Mouse (Mus musculus): ENCODE results near the gene Nol10.
A peak's percentile ranks its signal among the peaks of the same experiment; 100 is the strongest.
"Not testable (repeated sequence)": the region's sequence is repeated elsewhere in the genome, so short reads cannot be mapped to it uniquely, and the experiment has no call there.

Nol10 gene

DNA sequence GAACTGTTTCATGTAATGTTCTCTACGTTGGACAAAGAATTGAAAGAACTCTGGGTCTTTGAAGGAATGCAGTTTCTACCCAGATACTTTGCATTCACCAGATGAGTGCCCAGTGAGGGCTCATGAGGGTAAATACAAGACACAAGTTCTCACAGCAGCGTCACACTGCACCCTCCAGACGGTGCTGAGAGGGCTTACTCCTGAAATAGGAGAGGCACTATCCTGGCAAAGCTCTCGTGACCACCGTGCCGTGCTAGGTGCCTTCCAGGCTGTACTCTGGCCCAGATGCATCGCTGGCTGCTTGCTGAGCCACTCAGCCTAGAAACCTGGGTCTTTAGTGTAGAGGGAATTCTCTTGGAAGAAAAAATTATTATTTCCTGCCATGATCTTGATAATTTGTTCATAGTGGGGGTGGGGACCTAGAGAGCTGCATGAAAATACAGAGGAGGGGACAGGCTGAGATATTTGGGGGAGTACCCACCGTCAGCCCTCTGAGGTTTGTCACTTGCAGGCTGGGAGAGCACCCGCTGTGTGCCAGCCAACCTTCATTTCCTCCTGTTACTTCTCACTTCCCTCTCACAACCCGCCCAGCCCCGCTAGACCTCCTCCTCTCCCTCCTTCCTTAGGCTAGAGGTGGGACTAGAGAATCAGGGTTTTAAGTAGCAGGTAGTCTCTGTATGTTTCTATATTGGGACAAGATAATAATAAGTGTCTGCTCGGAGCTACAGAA is 63.7 kb downstream of the Nol10 start:
- DNase-seq = no peak

DNA sequence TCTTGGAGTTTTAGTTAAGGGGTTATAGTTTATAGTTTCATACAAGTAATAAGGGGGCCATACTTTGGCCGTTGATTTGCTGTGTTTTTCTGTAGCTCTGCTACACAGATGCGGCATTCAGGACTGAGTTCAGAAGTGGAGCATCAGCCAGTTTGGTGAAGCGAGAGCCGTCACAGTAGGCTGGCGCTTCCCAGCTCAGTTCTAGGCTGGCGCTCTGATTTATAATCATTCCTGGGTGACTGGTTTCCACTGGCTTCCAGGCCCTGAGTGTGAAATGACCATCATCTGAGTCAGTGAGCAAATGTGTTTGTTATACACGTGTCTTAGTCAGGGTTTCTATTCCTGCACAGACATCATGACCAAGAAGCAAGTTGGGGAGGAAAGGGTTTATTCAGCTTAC is 66.5 kb downstream of the Nol10 start:
- DNase-seq = no peak

DNA sequence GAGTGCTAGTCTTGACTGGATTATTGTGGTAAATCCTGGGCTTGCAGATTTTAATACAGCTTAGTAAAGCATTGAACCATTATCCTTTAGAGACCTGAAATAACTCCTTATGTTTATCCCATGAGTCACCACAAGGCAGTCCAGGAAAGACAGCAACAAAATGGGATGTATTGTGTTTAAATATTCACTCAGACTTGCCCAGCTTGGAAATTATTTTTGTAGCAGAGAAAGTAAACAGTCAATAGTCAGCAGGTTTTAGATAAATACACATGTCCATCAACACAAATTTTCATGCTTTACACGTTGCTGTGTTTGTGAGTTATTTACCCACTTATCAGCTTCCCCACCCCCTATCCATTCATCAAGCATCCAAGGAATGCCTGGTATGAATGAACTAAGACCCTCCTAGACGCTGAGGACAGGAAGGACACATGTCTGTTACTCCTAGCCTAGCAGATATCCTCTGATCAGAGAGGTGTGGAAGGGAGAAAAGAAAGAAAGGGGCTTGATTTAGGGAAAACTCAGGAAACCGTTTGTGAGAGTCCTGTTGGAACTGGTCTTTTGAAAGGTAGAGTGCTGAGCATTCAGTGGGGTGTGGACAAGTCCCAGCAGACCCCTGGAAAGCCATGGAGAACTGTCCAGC is 72.0 kb downstream of the Nol10 start:
- DNase-seq = no peak

DNA sequence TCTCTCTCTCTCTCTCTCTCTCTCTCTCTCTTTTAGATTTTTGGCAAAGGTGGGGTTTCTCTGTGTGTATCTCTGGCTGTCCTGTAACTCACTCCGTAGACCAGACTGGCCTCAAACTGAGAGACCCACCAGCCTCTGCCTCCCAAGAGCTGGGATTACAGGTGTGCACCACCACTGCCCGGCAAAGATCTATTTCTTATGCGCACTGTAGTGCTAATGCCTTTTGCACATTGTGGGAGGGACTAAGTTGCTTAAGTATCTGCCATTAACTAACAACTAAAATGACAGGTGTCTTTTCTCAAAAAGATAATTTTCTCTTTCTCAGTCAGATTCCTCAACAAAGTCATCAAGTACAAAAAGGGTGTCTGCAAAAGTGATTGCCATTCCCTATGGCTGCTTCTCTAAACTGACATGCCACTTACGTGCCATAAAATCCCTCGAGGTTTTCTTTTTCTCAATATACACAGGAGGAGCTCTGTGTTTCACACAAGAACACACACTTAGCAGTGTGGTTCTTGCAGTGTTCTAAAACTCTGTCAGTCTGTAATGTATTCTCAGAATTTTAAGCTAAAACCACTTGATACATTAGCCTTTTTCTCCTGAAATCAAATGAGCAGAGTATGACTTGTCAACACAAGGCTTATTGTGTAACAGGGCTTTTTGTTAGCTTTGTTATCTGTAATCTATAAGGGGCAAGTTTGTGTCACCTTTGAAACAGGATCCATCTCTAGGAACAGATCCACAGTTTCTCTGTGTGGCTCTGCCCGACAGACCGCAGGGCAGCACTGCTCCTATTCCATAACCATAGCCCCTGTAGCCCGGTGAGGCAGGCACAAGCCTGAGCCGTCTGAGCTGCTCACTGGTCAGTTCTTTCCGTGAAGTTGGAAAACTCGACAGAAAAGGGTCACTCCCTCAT is 77.3 kb downstream of the Nol10 start:
- no peak for DNase-seq

DNA sequence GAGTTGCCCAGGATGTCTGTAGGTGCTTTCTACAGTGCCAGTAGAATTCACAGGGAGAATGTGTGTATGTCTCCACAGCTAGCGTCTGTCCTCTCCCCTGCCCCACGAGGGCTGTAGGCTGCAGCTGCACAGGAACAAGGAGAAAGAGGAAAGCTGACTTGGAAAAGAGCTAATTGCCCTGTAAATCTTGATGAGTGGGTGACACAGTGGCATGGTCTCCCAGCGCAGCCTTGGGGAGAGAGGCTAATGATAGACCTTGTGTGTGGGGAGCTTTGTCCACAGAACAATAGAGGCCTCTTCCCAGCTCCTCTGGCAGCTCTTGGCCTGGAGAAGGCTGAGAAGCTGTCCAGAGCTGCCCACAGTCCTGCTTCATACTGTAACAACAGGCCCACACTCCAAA is 78.5 kb downstream of the Nol10 start:
- DNase-seq = no peak

DNA sequence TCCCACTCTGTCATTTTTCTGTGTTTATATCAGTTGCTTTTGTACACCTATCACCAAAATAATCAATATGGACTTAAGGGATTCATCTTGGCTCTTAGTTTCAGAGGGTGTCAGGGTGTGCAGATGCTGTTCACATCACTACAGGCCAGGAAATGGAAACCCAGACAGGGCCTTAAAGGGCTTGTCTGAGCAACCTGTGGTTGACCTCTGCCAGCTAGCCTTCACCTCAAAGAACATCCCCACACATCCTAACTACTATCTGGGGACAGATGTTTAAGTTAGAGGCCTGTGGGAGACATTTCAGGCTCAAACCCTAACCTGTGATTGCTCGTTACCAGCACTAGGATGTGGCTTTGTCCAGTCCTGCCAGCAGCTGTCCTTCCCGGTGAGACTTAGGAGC is 82.3 kb downstream of the Nol10 start:
- no peak for DNase-seq

DNA sequence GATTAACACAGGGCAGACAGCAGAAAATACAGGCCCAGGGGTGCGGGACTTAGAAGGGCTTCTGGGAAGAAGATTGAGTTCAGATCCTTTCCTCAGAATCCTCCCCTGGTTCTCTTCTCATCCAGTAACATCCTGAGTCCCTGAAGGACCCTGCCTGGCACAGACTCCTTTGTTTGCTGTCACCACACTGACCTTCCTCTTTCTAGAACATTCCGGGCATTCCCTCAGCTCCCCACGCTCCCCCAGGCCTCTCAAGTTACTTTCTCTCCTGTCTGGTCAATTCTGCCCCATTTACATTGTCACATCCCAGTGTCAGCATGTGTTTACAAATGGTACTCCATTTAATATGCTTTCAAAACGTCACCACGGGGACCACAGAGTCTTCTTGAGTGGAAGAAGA is 82.9 kb downstream of the Nol10 start:
- DNase-seq = no peak

DNA sequence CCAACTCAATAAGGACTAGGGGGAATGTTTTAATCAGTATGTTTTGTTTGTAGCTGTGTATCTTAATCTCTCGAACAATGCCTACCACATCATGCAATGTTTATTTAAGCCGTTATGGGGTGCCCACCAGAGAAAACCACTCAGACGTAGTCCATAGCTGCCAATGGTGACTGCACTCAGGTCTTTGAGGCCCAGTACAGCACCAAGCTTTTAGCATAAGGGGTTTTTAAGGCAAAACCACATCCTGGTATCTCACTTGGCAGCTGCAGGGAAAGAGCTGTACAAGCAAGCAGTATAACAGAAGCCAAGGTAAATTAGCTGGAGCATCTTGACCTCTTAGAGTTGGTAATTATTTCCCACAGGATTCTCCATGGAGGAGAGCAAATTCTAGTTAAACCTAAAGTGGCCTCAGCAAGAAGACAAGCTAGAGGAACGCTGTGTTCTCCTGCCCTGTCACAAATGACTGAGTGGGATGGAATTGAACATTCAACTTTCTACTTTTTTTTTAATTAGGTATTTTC is 83.6 kb downstream of the Nol10 start:
- no peak for DNase-seq

DNA sequence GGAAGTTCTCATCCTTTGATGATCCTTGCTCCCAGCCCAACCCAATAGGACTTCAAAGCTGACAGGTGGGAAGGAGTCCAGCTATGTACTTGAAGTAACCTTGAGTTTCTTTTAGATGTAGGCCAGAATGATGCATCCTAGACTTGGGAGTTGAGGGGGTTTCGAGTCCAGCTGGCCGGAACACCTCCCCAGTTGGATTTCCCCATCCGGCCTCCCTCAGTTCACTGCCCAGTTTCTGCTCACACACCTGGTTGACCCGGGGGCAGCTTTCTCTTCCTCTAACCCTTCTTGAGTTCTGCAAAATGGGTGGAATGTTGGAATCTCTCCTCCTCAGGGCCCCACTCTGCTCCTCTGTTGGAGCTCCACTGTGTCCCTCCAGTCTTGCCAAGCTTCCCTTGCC is 85.5 kb downstream of the Nol10 start:
- DNase-seq = no peak

DNA sequence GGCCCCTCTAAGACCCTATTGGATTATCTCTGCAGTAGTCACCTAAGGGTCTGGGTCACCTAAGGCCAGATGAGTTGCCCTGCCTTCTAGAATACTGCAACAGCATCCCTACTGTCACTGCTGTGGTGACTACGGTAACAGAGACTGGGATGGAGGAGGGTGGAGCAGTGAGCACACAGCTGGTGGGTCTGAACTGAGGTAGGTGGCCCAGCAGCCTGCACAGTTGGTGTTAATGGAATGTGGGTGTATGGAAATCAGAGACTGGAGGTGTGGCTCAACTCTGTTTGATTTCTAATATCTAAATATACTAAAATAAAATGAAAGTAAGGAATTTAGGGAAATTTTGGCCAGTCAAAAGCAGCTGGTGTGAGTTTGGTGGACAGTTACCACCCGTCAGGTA is 88.2 kb downstream of the Nol10 start:
- no peak for DNase-seq

DNA sequence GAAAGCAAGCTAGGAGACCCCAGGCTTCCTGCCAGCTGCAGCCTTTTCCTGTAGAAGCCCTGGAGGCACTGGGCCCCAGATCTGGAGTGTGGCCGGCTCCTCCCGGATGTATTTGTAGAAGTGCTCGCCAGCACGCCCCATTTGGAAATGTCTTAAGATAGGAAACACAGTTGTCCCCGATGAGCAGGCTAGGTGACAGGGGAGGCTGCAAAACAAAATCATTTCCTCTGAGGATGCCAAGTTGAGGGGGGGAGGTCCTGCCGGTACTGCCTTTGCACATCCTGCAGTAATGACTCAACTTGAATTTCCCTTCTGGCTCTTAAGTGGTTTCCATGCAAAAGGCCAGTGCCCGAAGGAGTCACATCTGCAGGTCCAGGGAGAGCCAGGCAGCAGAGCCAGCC is 92.0 kb downstream of the Nol10 start:
- peak in 1 of 2 experiments; percentile 11 for DNase-seq

DNA sequence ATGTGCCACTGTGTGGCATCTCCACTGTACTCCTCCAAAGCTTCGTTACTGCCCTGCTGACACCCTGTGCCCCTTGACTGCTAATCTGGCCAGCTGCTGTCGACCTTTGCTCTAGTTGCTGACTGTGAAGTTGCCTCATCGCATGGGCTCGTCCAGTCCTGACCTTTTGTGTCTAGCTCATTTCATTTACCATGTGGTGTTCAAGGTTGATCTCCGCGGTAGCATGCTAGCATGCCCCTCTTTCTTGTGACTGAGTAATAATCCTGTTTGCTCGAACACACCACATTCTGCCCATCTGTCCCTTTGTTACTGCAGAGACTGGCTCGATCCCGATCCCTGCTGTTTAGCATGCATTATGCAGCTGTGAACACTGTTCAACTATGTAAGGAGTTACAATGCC is 93.2 kb downstream of the Nol10 start:
- no peak for DNase-seq

DNA sequence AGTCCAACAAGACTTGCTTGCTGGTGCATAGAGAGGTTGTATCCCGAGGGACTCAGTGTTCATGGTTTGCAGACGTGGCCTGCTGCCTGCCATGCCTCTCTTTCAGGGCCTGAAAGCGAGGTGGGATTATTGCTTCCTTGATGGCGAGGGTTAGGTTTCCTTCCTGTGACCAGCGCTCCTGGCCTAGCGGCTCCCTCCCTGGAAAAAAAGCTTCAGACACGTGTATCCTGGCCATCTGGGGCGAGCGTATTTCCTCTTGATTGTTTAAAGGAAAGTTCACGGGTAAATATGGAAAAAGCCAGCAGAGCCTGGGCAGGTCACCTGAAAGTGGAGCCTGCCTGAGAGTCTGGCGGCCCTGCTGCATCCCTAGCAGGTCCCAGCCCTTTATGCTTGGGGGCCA is 96.1 kb downstream of the Nol10 start:
- DNase-seq = no peak

DNA sequence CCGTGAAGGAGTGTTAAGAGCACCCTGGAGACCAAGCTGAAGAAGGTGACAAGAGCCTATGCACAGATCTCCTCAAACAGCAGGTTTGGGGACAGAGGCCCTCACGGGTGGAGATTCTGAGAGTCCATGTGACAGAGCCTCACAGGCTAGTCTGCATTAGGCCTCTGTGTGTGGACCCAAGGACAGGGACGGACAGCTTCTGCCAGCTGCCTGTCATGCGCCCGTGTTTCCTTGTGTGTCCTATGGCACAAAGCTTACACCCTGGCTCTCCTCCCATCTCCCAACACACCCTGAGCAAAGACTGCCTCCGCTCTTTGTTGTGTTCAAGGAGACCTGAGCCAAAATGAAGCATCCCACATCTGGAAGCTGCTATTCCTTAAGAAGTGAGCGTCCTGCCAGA is 97.0 kb downstream of the Nol10 start:
- no peak for DNase-seq

DNA sequence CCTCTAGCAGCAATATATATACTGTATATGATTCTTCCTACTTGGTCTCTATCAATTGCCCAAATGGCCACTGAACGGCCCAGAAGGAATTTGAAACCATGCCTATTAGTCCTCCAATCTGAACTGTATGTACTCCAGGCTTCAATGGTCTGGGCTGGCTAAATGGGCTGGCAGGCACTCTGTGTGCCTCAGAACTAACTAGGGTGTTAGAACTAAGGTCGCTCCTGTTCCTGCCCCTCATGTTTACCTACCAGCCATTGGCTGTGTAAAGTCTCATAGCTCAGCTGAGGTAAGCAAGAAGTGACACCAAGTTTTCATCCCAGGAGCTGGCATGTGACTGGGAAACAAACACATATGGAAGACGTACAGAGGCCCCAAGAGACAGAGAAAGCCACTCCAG is 100.5 kb downstream of the Nol10 start:
- DNase-seq = no peak

DNA sequence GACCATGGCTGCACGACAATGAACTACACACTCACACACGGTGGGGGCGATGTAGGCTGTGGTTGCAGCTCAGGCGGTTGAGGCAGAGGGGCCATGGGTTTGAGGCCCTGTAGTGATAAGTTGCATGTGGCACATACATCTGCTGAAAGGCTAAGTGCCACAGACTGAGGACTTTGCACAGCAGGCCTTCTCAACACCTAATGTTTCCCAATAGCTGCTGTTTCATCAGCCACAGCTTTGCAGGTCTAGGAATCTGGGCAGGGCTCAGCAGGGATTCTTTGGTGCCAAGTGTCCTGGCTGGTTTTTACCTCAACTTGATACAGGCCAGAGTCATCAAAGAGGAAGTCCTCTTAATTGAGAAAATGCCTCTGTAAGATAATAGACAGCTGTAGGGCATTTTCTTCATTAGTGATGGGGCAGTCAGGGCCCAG is 101.4 kb downstream of the Nol10 start:
- DNase-seq = no peak

DNA sequence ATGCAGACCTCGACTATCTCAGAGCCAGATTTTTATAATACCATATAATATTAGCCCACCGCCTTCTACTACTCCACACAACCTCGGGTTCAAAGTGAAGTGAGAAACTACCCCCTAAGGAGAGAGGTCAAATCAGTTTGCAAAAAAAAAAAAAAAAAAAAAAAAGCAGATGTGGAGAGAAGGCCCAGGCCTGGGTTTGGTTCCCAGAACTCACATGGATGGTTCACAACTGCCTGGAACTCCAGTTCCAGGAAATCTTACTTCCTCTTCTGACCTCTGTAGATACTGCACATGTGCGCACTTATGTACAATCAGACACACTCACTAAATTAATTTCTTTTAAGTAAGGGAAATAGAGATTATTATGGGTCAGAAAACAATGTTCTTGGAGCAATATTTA is 102.2 kb downstream of the Nol10 start:
- no peak for DNase-seq

DNA sequence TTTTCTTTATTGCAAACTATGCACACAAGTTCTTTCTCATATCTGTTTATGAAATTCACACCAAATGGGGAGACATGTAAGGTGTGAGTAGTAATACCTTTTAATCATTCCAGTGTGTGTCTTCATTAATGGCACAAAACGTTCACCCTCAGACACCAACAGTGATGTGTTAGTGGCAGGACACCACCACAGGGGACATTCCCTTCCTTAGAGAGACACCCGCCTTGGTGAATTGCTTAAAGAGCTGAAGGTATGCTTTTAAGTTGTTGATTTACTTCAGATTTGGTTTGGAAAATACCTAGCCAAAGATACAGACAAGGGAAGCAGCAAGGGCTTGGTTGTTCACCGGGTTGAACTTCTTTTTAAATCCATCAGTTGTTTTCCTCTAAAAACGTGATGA is 102.7 kb downstream of the Nol10 start:
- DNase-seq = no peak

DNA sequence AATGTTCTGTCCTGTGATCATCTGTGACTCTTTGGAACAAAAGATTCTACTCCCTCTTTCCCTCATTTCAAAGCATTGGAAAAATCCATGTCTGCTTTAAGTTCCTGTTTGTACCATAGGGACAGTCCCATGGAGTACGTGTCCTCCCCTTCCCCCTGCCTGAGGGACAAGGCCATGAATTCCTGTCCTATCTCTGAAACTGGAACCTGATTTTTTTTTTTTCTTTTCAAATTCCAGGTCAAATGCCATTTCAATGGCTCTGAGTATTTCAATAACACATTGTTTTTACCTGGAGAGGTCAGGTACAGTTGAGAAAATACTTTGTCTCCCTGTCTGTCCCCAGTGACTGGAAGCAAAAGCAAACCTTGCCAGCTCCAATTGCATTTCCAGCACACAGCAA is 104.0 kb downstream of the Nol10 start:
- no peak for DNase-seq

DNA sequence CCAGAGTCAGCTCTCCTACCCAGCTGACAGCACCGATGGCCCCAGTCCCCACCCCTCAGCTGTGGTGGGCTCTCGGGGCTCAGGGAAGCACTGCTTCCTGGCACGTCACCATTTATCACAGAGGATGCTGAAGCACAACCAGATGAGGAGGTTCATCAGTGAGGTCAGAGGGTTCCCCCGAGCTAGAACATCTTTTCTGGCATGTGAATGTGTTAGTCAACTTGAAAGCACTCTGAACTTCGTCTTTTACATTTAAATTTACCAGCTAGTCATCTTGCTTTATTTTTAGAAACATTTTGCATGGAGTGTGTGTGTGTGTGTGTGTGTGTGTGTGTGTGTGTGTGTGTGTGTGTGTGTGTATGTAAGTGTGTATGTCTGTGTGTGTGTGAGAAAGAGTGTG is 105.7 kb downstream of the Nol10 start:
- DNase-seq = no peak

DNA sequence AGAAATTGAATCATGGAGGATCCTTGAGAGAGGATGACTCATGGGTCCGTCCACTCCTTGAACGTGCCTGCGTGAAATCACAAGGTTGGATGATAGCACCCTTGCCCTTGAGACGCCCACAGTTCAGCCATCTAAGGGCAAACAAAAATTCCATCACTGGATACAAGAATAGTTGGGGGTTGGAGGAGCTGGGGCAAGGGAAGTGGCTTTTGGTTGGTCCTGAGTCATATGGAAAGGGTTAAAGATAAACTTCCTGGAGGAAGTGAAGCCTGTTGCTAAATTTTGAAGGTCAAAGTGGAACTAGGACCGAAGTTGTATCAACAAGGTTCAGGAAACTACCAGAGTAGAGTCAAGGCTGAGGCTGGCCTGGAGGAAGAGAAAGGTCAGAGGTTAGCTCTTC is 106.8 kb downstream of the Nol10 start:
- no peak for DNase-seq

DNA sequence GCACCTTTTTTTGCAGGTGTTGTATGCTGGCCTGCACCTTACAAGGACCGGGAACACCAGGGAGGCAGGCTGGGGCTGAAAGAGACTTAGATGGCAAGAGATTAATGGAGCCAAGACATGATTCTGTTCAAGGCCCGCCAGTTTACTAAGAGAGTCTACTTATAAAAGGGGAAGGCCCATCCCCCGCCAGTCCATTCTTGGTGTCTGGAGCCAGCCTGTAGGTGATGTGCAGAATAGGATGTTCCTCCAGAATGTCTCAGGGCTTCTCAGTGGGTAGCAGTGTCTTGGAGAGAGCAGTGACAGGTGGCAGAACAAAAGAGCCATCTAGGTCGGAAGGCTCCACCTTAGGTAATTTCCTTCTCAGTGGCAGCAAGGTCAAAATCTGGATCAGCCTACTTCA is 111.0 kb downstream of the Nol10 start:
- not testable (repeated sequence) for DNase-seq

DNA sequence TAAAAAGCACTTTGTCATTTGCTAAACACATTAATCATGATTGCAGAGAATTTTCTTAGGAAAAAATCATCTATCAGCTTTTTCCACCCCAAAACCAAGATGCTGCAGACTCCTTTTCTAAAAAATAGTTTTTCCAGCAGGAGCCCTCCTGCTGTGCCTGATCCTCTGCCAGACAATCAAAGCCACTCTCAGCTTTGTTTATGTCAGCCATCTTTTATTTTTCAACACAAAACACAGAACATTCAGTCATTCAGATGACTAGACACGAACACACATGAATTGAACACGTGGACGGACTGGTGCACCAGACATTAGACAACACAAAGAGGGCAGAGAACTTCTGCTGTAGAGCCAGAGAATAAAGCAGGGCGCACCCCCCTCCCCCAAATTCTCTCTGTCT is 115.4 kb downstream of the Nol10 start:
- DNase-seq = peak in 1 of 2 experiments; percentile 23

DNA sequence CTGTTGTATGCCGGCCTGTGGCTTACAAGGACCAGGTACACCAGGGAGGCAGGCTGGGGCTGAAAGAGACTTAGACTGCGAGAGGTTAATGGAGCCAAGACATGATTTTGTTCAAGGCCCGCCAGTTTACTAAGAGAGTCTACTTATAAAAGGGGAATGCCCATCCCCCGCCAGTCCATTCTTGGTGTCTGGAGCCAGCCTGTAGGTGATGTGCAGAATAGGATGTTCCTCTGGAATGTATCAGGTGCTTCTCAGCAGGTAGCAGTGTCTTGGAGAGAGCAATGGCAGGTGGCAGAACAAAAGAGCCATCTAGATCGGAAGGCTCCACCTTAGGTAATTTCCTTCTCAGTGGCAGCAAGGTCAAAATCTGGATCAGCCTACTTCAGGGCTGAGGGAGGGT is 116.3 kb downstream of the Nol10 start:
- DNase-seq = not testable (repeated sequence)
